Mouse (Mus musculus): ENCODE data around the gene Olfr961. TPM values are rescaled to one million over a fixed set of nuclear protein-coding genes. Genes with fewer than 3 reads are reported as not detected.

Olfr961 gene
- total RNA-seq, 2 experiments from 2014 or later: not detected

Other genes starting within 250 kb of the Olfr961 start
- gene Olfr952, start 217.9 kb upstream of the Olfr961 start, total RNA-seq (2021): not detected
- gene Olfr954, start 188.4 kb upstream of the Olfr961 start, total RNA-seq (2021): not detected
- gene Olfr955, start 173.1 kb upstream of the Olfr961 start, total RNA-seq (2021): not detected
- gene Olfr44, start 151.1 kb upstream of the Olfr961 start, total RNA-seq (2021): not detected
- not detected for gene Olfr957, start 129.3 kb upstream of the Olfr961 start, total RNA-seq (2021)
- not detected for gene Olfr958, start 91.0 kb upstream of the Olfr961 start, total RNA-seq (2021)
- gene Olfr959, start 69.5 kb upstream of the Olfr961 start, total RNA-seq (2021): not detected
- 10 to 100 TPM; 15.4 to 20.6 TPM for gene AW551984, start 40.7 kb upstream of the Olfr961 start, total RNA-seq (2021)
- gene Olfr148, start 34.4 kb upstream of the Olfr961 start, total RNA-seq (2021): not detected
- not detected for gene Olfr960, start 23.7 kb upstream of the Olfr961 start, total RNA-seq (2021)
- gene Olfr963, start 22.1 kb downstream of the Olfr961 start, total RNA-seq (2021): not detected
- gene Olfr149, start 62.0 kb downstream of the Olfr961 start, total RNA-seq (2021): not detected
- gene Olfr965, start 66.3 kb downstream of the Olfr961 start, total RNA-seq (2021): not detected
- not detected for gene Olfr150, start 85.9 kb downstream of the Olfr961 start, total RNA-seq (2021)
- gene Olfr967, start 101.2 kb downstream of the Olfr961 start, total RNA-seq (2021): not detected
- not detected for gene Olfr968, start 138.2 kb downstream of the Olfr961 start, total RNA-seq (2021)
- not detected for gene Olfr969, start 145.9 kb downstream of the Olfr961 start, total RNA-seq (2021)
- gene Olfr970, start 163.8 kb downstream of the Olfr961 start, total RNA-seq (2021): not detected
- not detected for gene Olfr971, start 191.8 kb downstream of the Olfr961 start, total RNA-seq (2021)
- gene Olfr972, start 221.3 kb downstream of the Olfr961 start, total RNA-seq (2021): not detected